Mouse (Mus musculus): ENCODE measurements around the gene Polr3g. TPM values are rescaled to one million over a fixed set of nuclear protein-coding genes. Genes with fewer than 3 reads are reported as not detected.
"Not testable (repeated sequence)": the region's sequence is repeated elsewhere in the genome, so short reads cannot be mapped to it uniquely, and the experiment has no call there.

The Polr3g gene
- total RNA-seq, 2 experiments from 2014 or later, result 1.8 to 3.5 TPM

GRCm38 (mm10) chr13:81640881-81641280 lies 69.9 kb downstream of the Polr3g start:
- intact Hi-C loops (cut with DNase I), result loop anchor here (10.0 kb wide), 1 partner anchor 776 kb away; no protein-coding TSS in a partner anchor
- DNase-seq, result no peak

GRCm38 (mm10) chr13:81639624-81640023 lies 71.2 kb downstream of the Polr3g start:
- DNase-seq, result no peak
- intact Hi-C loops (cut with DNase I), result loop anchor here (10.0 kb wide), 1 partner anchor 775 kb away; no protein-coding TSS in a partner anchor

- intact Hi-C loops (cut with DNase I), result no loop called here
- DNase-seq, result peak; percentile 67 to 73
Measured at GRCm38 (mm10) chr13:81632720-81633415, 77.9 kb downstream of the Polr3g start, which contains the start of gene Adgrv1. Gene Adgrv1, minus strand, starts transcription at chr13:81633154.

GRCm38 (mm10) chr13:81630566-81630965 lies 80.2 kb downstream of the Polr3g start:
- intact Hi-C loops (cut with DNase I), result no loop called here
- DNase-seq, result no peak

GRCm38 (mm10) chr13:81629395-81629794 lies 81.4 kb downstream of the Polr3g start:
- intact Hi-C loops (cut with DNase I), result no loop called here
- no peak for DNase-seq

- no peak for DNase-seq
- intact Hi-C loops (cut with DNase I), result no loop called here
Measured at GRCm38 (mm10) chr13:81628631-81629190, 82.1 kb downstream of the Polr3g start.

- DNase-seq; intact Hi-C loops (cut with DNase I): not testable (repeated sequence)
Measured at GRCm38 (mm10) chr13:81627861-81628260, 83.0 kb downstream of the Polr3g start.

Other genes with a start within 250 kb of the Polr3g start
- under 1 TPM; 0.74 to 0.96 TPM for gene Adgrv1, start 77.9 kb downstream of the Polr3g start, total RNA-seq (2021)
- gene Lysmd3, start 53.4 kb downstream of the Polr3g start, total RNA-seq (2021), result 10 to 100 TPM; 13.2 to 14.0 TPM
- gene Mblac2, start 328 bp upstream of the Polr3g start, total RNA-seq (2021), result 1 to 10 TPM; 2.6 to 4.6 TPM
- 100 to 1,000 TPM in 1 of 2 experiments, 10 to 100 TPM in 1; 92.7 to 102 TPM for gene Cetn3, start 72.1 kb upstream of the Polr3g start, total RNA-seq (2021)

Measured in heart, postnatal 10 days (tissue).